Mouse (Mus musculus) forebrain, embryonic 14.5 days (tissue): ENCODE results near the gene Gm49395. TPM values are rescaled to one million over a fixed set of nuclear protein-coding genes. Genes with fewer than 3 reads are reported as not detected.
A peak's percentile ranks its signal among the peaks of the same experiment; 100 is the strongest.

Experiments used
- ATAC-seq: fragments of 200-750 bp; cut with Nextera tagmentation; 2 replicates; pipeline ENCODE4 v1.8.0; 2017; ENCODE audit warnings: mild to moderate bottlenecking, moderate library complexity
- DNase-seq: peaks from one replicate; pipeline ENCODE4 v3.0.0-alpha.2; 2015; ENCODE audit warnings: low spot score
- H3K27ac ChIP-seq: fragments of 300-500 bp; sonication (generic); 2 replicates; pipeline ENCODE4 v1.5.1; 2014; ENCODE audit warnings: low read depth, mild to moderate bottlenecking, control low read depth, low read length, moderate library complexity
- H3K27me3 ChIP-seq: fragments of 300-500 bp; sonication (generic); replicated peaks from 2 replicates; pipeline ENCODE4 v1.6.1; 2014; ENCODE audit warnings: low read length, control low read depth, mixed read lengths; ENCODE audit not compliant: control insufficient read depth, insufficient read depth
- H3K36me3 ChIP-seq: fragments of 300-500 bp; sonication (generic); 2 replicates; pipeline ENCODE4 v1.6.1; 2014; ENCODE audit warnings: low read length, control low read depth; ENCODE audit not compliant: control insufficient read depth, insufficient read depth
- H3K4me1 ChIP-seq: fragments of 300-500 bp; sonication (generic); 2 replicates; pipeline ENCODE4 v1.6.1; 2014; ENCODE audit warnings: antibody characterized with exemption, low read length, control low read depth; ENCODE audit not compliant: control insufficient read depth, insufficient read depth
- H3K4me2 ChIP-seq: fragments of 300-500 bp; sonication (generic); 2 replicates; pipeline ENCODE4 v1.6.1; 2014; ENCODE audit warnings: mild to moderate bottlenecking, control low read depth, low read length
- H3K4me3 ChIP-seq: fragments of 300-500 bp; sonication (generic); 2 replicates; pipeline ENCODE4 v1.5.1; 2014; ENCODE audit warnings: low read depth, low read length, control low read depth
- H3K9ac ChIP-seq: fragments of 300-500 bp; sonication (generic); 2 replicates; pipeline ENCODE4 v1.6.1; 2014; ENCODE audit warnings: mild to moderate bottlenecking, low read length, control low read depth, moderate library complexity
- H3K9me3 ChIP-seq: fragments of 300-500 bp; sonication (generic); replicated peaks from 2 replicates; pipeline ENCODE4 v1.6.1; 2016; ENCODE audit warnings: low read length, control low read depth, mixed read lengths; ENCODE audit not compliant: control insufficient read depth
- WGBS: fragments of 180-500 bp; shearing (Covaris S2); extraction: QIAGEN DNeasy Blood & Tissue Kit; methylation state at CpG from one replicate; pipeline ENCODE4 v1.1.7; 2014; 5-methylcytosine and 5-hydroxymethylcytosine counted together
- polyA plus RNA-seq: library from polyadenylated mRNA; unstranded; fragments of >200 nt; fragmentation: Nextera tagmentation; extraction: Ambion mirVana; gene quantifications from 2 replicates; pipeline ENCODE4 v1.2.1, GENCODE M21; 2014

Gm49395 gene
- polyA plus RNA-seq, 1 experiment from 2014 or later, result 4.9 TPM

- H3K4me2 ChIP-seq, result no peak overlapping the region
- 79% methylated on average over 10 of the region's 10 CpGs for WGBS
- no peak overlapping the region for H3K4me3 ChIP-seq
- no peaks in the 10 kb centered on the region for H3K4me1 ChIP-seq
- no peak overlapping the region for H3K27ac ChIP-seq
- H3K27me3 ChIP-seq, result no peaks in the 10 kb centered on the region
- ATAC-seq, result no peak
- H3K9ac ChIP-seq, result no peak overlapping the region
- H3K36me3 ChIP-seq, result no peaks in the 10 kb centered on the region
- no peak for DNase-seq
- no peaks in the 10 kb centered on the region for H3K9me3 ChIP-seq
Observed at GRCm38 (mm10) chr13:115021411-115021810, 80.3 kb downstream of the Gm49395 start.

- Histone ChIP-seq H3K27me3 (no peaks in the 10 kb centered on the region), H3K27ac (no peak overlapping the region), H3K36me3 (no peaks in the 10 kb centered on the region), H3K4me3 (no peak overlapping the region), H3K9ac (no peak overlapping the region), H3K4me2 (no peak overlapping the region), H3K9me3 (no peaks in the 10 kb centered on the region), H3K4me1 (no peaks in the 10 kb centered on the region)
- ATAC-seq (no peak), DNase-seq (no peak)
- 89% methylated on average over 4 of the region's 4 CpGs for WGBS
Observed at GRCm38 (mm10) chr13:115020727-115021126, 81.0 kb downstream of the Gm49395 start.

GRCm38 (mm10) chr13:115017545-115017944 is 84.2 kb downstream of the Gm49395 start:
- DNase-seq (no peak), ATAC-seq (no peak)
- no peak overlapping the region for H3K27ac ChIP-seq
- H3K4me3 ChIP-seq, result no peak overlapping the region
- H3K9me3 ChIP-seq, result no peaks in the 10 kb centered on the region
- no peak overlapping the region for H3K9ac ChIP-seq
- no peaks in the 10 kb centered on the region for H3K27me3 ChIP-seq
- H3K36me3 ChIP-seq, result no peaks in the 10 kb centered on the region
- no peak overlapping the region for H3K4me2 ChIP-seq
- WGBS, result 90% methylated on average over 9 of the region's 9 CpGs
- no peaks in the 10 kb centered on the region for H3K4me1 ChIP-seq

GRCm38 (mm10) chr13:115011547-115011946 is 90.2 kb downstream of the Gm49395 start:
- no peak overlapping the region for H3K4me2 ChIP-seq
- WGBS, result 66% methylated on average over 6 of the region's 6 CpGs
- no peak for DNase-seq

GRCm38 (mm10) chr13:115006213-115006835 is 95.4 kb downstream of the Gm49395 start:
- no peak overlapping the region for H3K27ac ChIP-seq
- H3K9ac ChIP-seq, result no peak overlapping the region
- H3K4me3 ChIP-seq, result no peak overlapping the region
- peaks cover 3% of the 10 kb centered on the region; the same call in 1 of the 2 replicates for H3K4me1 ChIP-seq
- H3K4me2 ChIP-seq, result no peak overlapping the region
- DNase-seq, result peak; percentile 30
- peak; percentile 22; the same call in 1 of the 2 replicates for ATAC-seq
- 39% methylated on average over 9 of the region's 9 CpGs for WGBS
- H3K27me3 ChIP-seq, result no peaks in the 10 kb centered on the region
- no peaks in the 10 kb centered on the region for H3K9me3 ChIP-seq
- H3K36me3 ChIP-seq, result no peaks in the 10 kb centered on the region

More at GRCm38 (mm10) chr13:115011547-115011946, 90.2 kb downstream of the Gm49395 start:
- Histone ChIP-seq H3K27me3 (no peaks in the 10 kb centered on the region), H3K4me3 (no peak overlapping the region), H3K9me3 (no peaks in the 10 kb centered on the region), H3K36me3 (no peaks in the 10 kb centered on the region), H3K9ac (no peak overlapping the region), H3K27ac (no peak overlapping the region), H3K4me1 (no peaks in the 10 kb centered on the region)
- ATAC-seq, result no peak

- Histone ChIP-seq H3K27me3 (no peaks in the 10 kb centered on the region), H3K27ac (no peak overlapping the region), H3K4me1 (peaks cover 3% of the 10 kb centered on the region; the same call in 1 of the 2 replicates), H3K36me3 (no peaks in the 10 kb centered on the region), H3K4me2 (no peak overlapping the region), H3K9me3 (no peaks in the 10 kb centered on the region), H3K9ac (no peak overlapping the region), H3K4me3 (no peak overlapping the region)
- DNase-seq (no peak), ATAC-seq (no peak)
- WGBS, result 81% methylated on average over 6 of the region's 6 CpGs
Observed at GRCm38 (mm10) chr13:115005342-115005741, 96.4 kb downstream of the Gm49395 start.

DNA sequence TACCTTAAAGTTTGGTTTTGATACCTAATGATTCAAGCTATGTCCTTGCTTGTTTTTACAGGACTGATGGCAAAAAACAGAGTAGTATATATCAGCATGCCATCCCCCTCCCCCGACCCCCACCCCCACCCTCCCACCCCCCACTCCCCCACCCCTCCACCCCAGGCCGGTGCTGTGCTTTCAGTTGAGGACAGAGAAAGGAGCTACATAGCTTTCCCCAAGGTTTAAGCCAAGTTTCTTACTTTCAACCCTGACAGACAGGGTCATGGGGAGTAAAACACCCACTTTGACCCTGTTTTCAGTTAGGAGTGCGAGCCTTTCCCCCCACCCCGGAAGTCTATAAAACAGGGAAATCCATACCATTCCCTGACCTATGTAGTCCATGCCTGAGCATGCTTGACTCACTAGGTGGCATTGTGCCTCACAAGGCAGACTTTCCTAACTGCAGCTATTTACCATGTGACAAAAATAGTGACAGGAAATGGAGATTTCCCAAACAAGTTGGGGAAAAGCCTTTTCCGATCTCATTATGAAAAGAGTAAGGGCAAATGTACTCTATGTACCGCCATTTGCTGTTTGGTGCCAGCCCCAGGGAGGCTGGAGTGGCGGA is 98.2 kb downstream of the Gm49395 start:
- Histone ChIP-seq H3K4me3 (no peak overlapping the region), H3K27ac (no peak overlapping the region), H3K27me3 (no peaks in the 10 kb centered on the region), H3K9ac (no peak overlapping the region), H3K4me1 (peaks cover 3% of the 10 kb centered on the region; the same call in 1 of the 2 replicates), H3K9me3 (no peaks in the 10 kb centered on the region), H3K4me2 (no peak overlapping the region), H3K36me3 (no peaks in the 10 kb centered on the region)
- ATAC-seq (no peak), DNase-seq (no peak)
- 57% methylated on average over 7 of the region's 7 CpGs for WGBS

- no peak for DNase-seq
- Histone ChIP-seq H3K27me3 (no peaks in the 10 kb centered on the region), H3K9me3 (no peaks in the 10 kb centered on the region), H3K4me2 (no peak overlapping the region), H3K36me3 (no peaks in the 10 kb centered on the region), H3K27ac (no peak overlapping the region), H3K4me1 (peaks cover 3% of the 10 kb centered on the region; the same call in 1 of the 2 replicates), H3K9ac (no peak overlapping the region), H3K4me3 (no peak overlapping the region)
- WGBS, result 87% methylated on average over 3 of the region's 3 CpGs
- no peak for ATAC-seq
Observed at GRCm38 (mm10) chr13:115002837-115003236, 98.9 kb downstream of the Gm49395 start.

GRCm38 (mm10) chr13:115002155-115002554 is 99.6 kb downstream of the Gm49395 start:
- Histone ChIP-seq H3K9ac (no peak overlapping the region), H3K27me3 (no peaks in the 10 kb centered on the region), H3K4me3 (no peak overlapping the region), H3K36me3 (no peaks in the 10 kb centered on the region), H3K4me2 (no peak overlapping the region), H3K9me3 (no peaks in the 10 kb centered on the region), H3K4me1 (peaks cover 3% of the 10 kb centered on the region; the same call in 1 of the 2 replicates), H3K27ac (no peak overlapping the region)
- DNase-seq (no peak), ATAC-seq (no peak)
- 91% methylated on average over 5 of the region's 5 CpGs for WGBS
